Mouse (Mus musculus) T-helper 2 cell (primary cell): ENCODE measurements around the gene Zfp534.
"Not testable (repeated sequence)": the region's sequence is repeated elsewhere in the genome, so short reads cannot be mapped to it uniquely, and the experiment has no call there.

ENCODE experiments used
- in situ Hi-C: fragments of 300-600 bp; cut with MboI, MseI; formaldehyde crosslinking; loops from one replicate; pipeline ENCODE4 v1.15.1; 2025; ENCODE audit warnings: high pct_unique_total_duplicates

Zfp534 gene

GRCm38 (mm10) chr4:147702453-147702852 is at the start of gene Zfp534:
Gene Zfp534 (minus strand): TSS chr4:147702553.
- in situ Hi-C loops, result loop anchor here (10.0 kb wide), 1 partner anchor 1608 kb away; the partner anchor contains the start of gene Zfp987

DNA sequence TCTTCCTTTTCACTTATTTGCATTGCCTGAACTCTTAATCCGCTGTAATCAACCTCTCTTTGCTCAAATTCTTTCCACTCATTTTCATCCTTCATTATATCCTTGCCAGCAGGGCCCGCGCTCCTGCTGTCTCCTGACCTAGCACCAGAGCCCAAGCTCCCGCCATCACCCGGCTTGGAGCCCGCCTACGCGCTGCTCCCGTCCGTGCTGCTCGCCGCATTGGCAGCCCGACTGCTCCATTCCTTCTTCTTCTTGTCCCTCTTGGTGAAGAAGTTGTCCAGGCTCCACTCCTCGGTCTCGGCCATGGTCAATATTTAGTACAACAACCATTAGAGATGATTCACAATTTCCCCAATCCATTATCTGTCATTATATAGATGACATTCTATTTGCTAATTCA is 43.9 kb upstream of the Zfp534 start:
- in situ Hi-C loops, result loop anchor here (5.0 kb wide), 1 partner anchor 479 kb away; no protein-coding TSS in a partner anchor

GRCm38 (mm10) chr4:147738636-147739369 is 36.5 kb upstream of the Zfp534 start:
- in situ Hi-C loops, result not testable (repeated sequence)

DNA sequence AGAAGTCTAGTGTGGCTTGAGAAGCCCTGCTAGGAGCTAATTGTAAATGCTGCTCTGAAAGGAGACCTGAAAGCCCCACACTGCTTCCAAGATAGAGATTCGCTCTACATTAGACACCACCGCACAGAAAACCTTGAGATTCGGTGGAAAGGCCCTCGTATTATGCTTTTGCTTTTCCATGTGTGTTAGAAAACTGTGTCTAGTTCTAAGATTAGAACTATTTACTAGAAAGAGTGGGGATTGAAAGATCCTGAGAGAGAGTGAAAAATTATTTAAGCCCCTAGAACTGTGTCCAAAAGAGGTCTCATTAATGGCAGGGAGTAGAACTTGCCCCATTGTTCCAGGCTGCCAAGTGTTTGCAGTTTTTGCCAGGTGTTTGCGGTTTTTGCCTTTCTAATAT is 47.1 kb downstream of the Zfp534 start:
- in situ Hi-C loops, result loop anchor here (10.0 kb wide), 2 partner anchors 730 to 1510 kb away; no protein-coding TSS in a partner anchor

DNA sequence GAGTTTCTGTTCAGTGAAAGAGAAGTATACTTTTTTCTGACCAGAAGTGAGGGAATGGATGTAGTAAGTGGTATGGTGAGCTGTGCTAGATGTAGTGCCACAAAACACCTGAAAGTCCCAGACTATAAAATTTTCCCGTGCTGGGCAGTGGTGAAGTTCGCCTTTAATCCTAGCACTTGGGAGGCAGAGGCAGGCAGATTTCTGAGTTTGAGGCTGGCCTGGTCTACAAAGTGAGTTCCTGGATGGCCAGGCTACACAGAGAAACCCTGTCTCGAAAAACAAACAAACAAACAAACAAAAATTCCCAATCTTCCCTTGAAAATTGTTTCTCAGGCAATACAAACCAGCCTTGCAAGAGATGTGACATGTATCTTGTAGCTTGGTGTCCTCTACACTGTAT is 54.9 kb downstream of the Zfp534 start:
- in situ Hi-C loops, result loop anchor here (10.0 to 25.0 kb wide), 3 partner anchors 313 to 1113 kb away; no protein-coding TSS in a partner anchor

DNA sequence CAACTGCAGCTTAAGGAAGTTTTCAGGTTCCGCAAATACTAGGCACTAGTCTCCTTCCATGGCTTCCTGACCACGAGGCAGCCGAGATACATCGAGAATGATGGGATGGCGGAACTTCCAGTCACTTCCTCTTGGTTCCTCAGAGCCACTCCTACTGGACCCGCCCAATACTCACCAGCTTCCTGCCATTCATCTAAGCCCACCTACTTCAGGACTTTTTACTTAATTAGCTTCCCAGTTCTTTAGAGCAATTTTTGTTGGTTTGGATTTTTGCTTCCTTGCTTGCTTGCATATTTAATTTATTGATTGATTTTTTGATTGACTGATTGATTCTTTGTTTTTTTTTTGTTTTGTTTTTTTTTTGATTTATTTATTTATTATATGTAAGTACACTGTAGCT is 59.9 kb downstream of the Zfp534 start, which contains the start of gene Zfp979:
Gene Zfp979 (minus strand): TSS at position 101 of the 400 bp plus-strand sequence.
- in situ Hi-C loops, result loop anchor here (10.0 to 25.0 kb wide), 3 partner anchors 308 to 1108 kb away; no protein-coding TSS in a partner anchor

DNA sequence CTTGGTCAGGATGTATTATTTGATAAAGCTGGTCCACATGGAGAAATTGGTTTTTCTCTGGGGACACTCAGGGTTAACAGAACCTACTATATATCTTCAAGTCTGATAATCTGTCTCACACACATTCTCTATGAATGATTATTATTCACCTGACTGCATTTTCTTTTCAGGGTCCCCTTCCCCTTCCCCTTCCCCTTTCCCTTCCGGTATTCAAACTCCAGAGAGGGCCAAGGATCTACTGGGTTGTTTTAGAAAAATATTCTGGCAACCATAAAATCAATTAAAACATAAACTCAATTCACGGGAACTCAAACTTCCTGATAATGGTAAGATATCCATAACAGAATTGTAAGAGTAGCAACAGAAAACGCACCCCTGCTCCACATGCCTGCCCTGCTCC is 60.4 kb downstream of the Zfp534 start:
- in situ Hi-C loops, result loop anchor here (10.0 to 25.0 kb wide), 3 partner anchors 307 to 1107 kb away; no protein-coding TSS in a partner anchor

DNA sequence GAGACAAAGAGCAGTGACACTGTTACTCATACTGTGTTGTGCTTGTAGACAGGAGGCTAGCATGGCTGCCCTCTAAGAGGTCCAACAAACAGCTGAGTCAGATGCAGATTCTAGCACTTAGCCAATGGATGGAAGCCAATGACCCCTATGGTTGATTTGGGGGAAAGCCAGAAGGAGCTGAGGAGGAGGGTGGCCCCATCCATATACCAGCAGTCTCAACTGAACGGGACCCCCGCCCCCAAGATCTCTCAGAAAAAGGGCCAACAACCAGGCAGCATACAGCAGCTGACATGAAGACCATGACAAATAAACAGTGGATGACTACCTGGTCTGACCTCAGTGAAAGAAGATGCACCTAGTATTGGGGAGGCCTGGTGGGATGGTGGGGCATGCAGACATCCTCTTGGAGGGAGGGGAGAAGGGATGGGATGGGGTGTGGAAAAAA is 68.5 kb downstream of the Zfp534 start:
- in situ Hi-C loops, result loop anchor here (5.0 to 25.0 kb wide), 2 partner anchors 397 to 1467 kb away; no protein-coding TSS in a partner anchor
